Comparison of ENCODE assay signal across 13 mouse cellular contexts in the genomic region with DNA sequence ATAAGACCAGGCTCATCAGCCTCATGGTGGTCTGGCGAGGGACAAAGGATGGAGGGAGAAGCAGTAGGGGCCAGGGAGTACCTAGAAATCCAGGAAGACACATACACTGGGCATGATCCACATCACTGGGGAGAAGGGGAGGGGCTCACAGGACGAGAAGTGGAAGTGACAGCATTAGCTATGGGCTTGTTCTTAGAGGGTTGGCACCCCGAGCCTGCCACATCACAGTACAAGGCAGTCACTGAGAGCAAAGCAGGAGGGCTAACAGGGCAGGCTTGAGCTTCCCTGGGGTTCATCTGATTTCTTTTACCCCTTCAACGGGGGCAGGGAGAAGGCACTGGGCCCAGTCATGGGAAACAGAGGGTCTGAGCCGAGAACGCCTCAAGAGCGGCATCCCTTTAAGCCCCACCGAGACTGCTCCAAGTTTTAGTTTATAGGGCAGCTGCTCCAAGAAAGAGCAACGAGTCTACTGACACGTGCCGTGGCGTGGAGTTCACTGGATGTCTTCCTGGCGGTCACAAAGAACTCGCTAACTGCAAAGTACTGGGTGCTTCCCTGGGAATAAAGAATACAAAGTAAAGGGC.
DNase-seq lines count a peak whose midpoint lies in the region; ATAC-seq and TF ChIP-seq lines count a peak whose summit lies in the region.
"Had no signal": no experiment of that assay in that cellular context is flagged by ENCODE, and none has a peak within 500 bp of the region (broad histone marks: within the 10 kb centered on the region; RNA-seq: fewer than 3 reads in every experiment).

No protein-coding gene starts in this region.

- no peak overlapping the region for H3K4me3 ChIP-seq in ES-Bruce4 (ENCODE audit: low read depth, low read length)
- H3K4me3 ChIP-seq in embryonic facial prominence, embryonic 13.5 days: no peak overlapping the region
- no peak overlapping the region for H3K4me3 ChIP-seq in hindbrain, embryonic 15.5 days
- H3K4me3 ChIP-seq in midbrain, embryonic 16.5 days (ENCODE audit: low read depth, low read length): no peak overlapping the region
- H3K4me3 ChIP-seq: embryonic facial prominence, embryonic 15.5 days; heart, adult 2 months had no signal

- ATAC-seq in embryonic facial prominence, embryonic 13.5 days (ENCODE audit: insufficient number of reproducible peaks, insufficient read depth, low FRiP score, low TSS enrichment, low read depth): no peak
- ATAC-seq in hindbrain, embryonic 15.5 days (ENCODE audit: low FRiP score, low read depth): peak; percentile 58
- ATAC-seq in midbrain, embryonic 16.5 days: peak; percentile 33
- ATAC-seq in frontal cortex, adult (ENCODE audit: low TSS enrichment): no peak

- TF ChIP-seq CTCF in ES-Bruce4 (IDR thresholded peaks at IDR 0.05; ENCODE audit: low read depth, low read length): no peak

- H3K27ac ChIP-seq in ES-Bruce4 (ENCODE audit: insufficient read depth, low read length): no peak overlapping the region
- H3K27ac ChIP-seq in embryonic facial prominence, embryonic 13.5 days: no peak overlapping the region
- peak overlapping the region; percentile 9 for H3K27ac ChIP-seq in hindbrain, embryonic 15.5 days (replicated peaks)
- 0 out of 2 replicates have a peak overlapping the region, but pooled peaks have one; percentile 34 for H3K27ac ChIP-seq in midbrain, embryonic 16.5 days (ENCODE audit: low read length)
- H3K27ac ChIP-seq: embryonic facial prominence, embryonic 15.5 days; heart, adult 2 months had no signal

- H3K9ac ChIP-seq in ES-Bruce4 (ENCODE audit: low read depth, poor library complexity, severe bottlenecking): no peak overlapping the region
- no peak overlapping the region for H3K9ac ChIP-seq in embryonic facial prominence, embryonic 13.5 days
- no peak overlapping the region for H3K9ac ChIP-seq in hindbrain, embryonic 15.5 days
- H3K9ac ChIP-seq in midbrain, embryonic 16.5 days (ENCODE audit: low read depth, low read length): no peak overlapping the region
- H3K9ac ChIP-seq: embryonic facial prominence, embryonic 15.5 days had no signal

- H3K9me3 ChIP-seq in ES-Bruce4 (replicated peaks; ENCODE audit: control insufficient read depth, insufficient read depth, low read length, poor library complexity, severe bottlenecking): no peaks in the 10 kb centered on the region
- H3K9me3 ChIP-seq in embryonic facial prominence, embryonic 13.5 days: no peaks in the 10 kb centered on the region
- H3K9me3 ChIP-seq in hindbrain, embryonic 15.5 days: no peaks in the 10 kb centered on the region
- 0 out of 2 replicates have a peak, but pooled peaks cover under 1% of the 10 kb centered on the region for H3K9me3 ChIP-seq in midbrain, embryonic 16.5 days (replicated peaks; ENCODE audit: control insufficient read depth, low read length, poor library complexity, severe bottlenecking)
- H3K9me3 ChIP-seq: embryonic facial prominence, embryonic 15.5 days had no signal

- TF ChIP-seq POLR2A in ES-Bruce4 (IDR thresholded peaks at IDR 0.05; ENCODE audit: insufficient read depth, low read length): no peak

- TF ChIP-seq EP300 in ES-Bruce4 (IDR thresholded peaks at IDR 0.05; ENCODE audit: insufficient read depth, low read depth, low read length): 0 out of 2 replicates have a peak, but pooled peaks have one; percentile 11

- H3K4me2 ChIP-seq in embryonic facial prominence, embryonic 13.5 days: peak overlapping the region; percentile 14; the same call in 1 of the 2 replicates
- H3K4me2 ChIP-seq in hindbrain, embryonic 15.5 days: no peak overlapping the region
- H3K4me2 ChIP-seq in midbrain, embryonic 16.5 days (ENCODE audit: low read length): no peak overlapping the region
- H3K4me2 ChIP-seq: embryonic facial prominence, embryonic 15.5 days had no signal

- H3K27me3 ChIP-seq in ES-Bruce4 (ENCODE audit: control insufficient read depth, insufficient read depth, low read length, poor library complexity, severe bottlenecking): no peaks in the 10 kb centered on the region
- no peaks in the 10 kb centered on the region for H3K27me3 ChIP-seq in embryonic facial prominence, embryonic 13.5 days
- peaks cover 14% of the 10 kb centered on the region for H3K27me3 ChIP-seq in hindbrain, embryonic 15.5 days
- peaks cover 5% of the 10 kb centered on the region; the same call in 1 of the 2 replicates for H3K27me3 ChIP-seq in midbrain, embryonic 16.5 days (ENCODE audit: control insufficient read depth, insufficient read depth, low read depth, low read length)
- H3K27me3 ChIP-seq: embryonic facial prominence, embryonic 15.5 days had no signal

- peaks cover 10% of the 10 kb centered on the region for H3K4me1 ChIP-seq in ES-Bruce4 (ENCODE audit: control insufficient read depth, insufficient read depth, low read length)
- H3K4me1 ChIP-seq in embryonic facial prominence, embryonic 13.5 days: peaks cover 17% of the 10 kb centered on the region
- peaks cover 34% of the 10 kb centered on the region for H3K4me1 ChIP-seq in hindbrain, embryonic 15.5 days (replicated peaks)
- H3K4me1 ChIP-seq in midbrain, embryonic 16.5 days (ENCODE audit: control insufficient read depth, insufficient read depth, low read length): peaks cover 15% of the 10 kb centered on the region

- WGBS in embryonic facial prominence, embryonic 13.5 days: 33% methylated on average over 14 of the region's 14 CpGs
- WGBS in hindbrain, embryonic 15.5 days: 13% methylated on average over 14 of the region's 14 CpGs
- 14% methylated on average over 14 of the region's 14 CpGs for WGBS in midbrain, embryonic 16.5 days

- H3K36me3 ChIP-seq in ES-Bruce4 (ENCODE audit: control insufficient read depth, insufficient read depth, low read length, poor library complexity, severe bottlenecking): no peaks in the 10 kb centered on the region
- no peaks in the 10 kb centered on the region for H3K36me3 ChIP-seq in embryonic facial prominence, embryonic 13.5 days
- H3K36me3 ChIP-seq in hindbrain, embryonic 15.5 days: no peaks in the 10 kb centered on the region
- H3K36me3 ChIP-seq in midbrain, embryonic 16.5 days (ENCODE audit: control insufficient read depth, insufficient read depth, low read length): no peaks in the 10 kb centered on the region
- H3K36me3 ChIP-seq: embryonic facial prominence, embryonic 15.5 days had no signal

- DNase-seq in layer of hippocampus, adult 9-11 months: no peak
- DNase-seq in right cerebral cortex, postnatal 14 days: no peak
- no peak for DNase-seq in urinary bladder, postnatal 25 days (ENCODE audit: low spot score)
- DNase-seq: heart, adult 2 months; lung, adult 2 months; right cerebral cortex, postnatal 4 days; thymus, postnatal 14 days had no signal

Comparison
In these comparisons a context has a peak if more than half of its experiments do, and no peak if none do; other contexts are left out.
1. H3K27ac ChIP-seq: peak in hindbrain, embryonic 15.5 days (single experiment) and midbrain, embryonic 16.5 days (single experiment); none in ES-Bruce4 (single experiment) and embryonic facial prominence, embryonic 13.5 days (single experiment).
2. ATAC-seq: peak in hindbrain, embryonic 15.5 days (single experiment) and midbrain, embryonic 16.5 days (single experiment); none in embryonic facial prominence, embryonic 13.5 days (single experiment) and frontal cortex, adult (single experiment).